Mouse (Mus musculus) urinary bladder, adult 18-20 months (tissue): Measurements from ENCODE around the gene Egflam.

Source experiments
- DNase-seq, 2 experiments: peaks; one replicate each; pipeline ENCODE4 v3.0.0; 2022; ENCODE audit warnings: low spot score in 2 of 2, mixed read lengths in 2 of 2

Gene Egflam

DNA sequence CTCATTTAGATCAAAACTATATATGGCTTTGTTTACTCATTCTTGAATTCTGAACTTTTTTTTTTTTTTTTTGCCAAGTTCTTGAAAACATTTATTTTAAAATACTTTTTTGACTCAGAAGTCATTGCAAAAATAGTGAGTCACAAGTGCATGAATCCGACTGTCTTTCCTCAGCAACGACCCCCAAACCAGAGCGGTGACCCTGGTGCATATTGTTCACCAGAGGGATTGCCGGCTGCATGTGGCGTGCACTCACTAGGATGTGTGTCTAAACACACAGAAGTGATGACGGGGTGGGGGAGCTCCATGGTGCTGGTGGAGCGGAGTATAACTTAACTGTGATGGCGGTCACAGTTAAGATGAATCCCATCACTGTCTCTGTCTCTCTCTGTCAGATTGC is 224.4 kb downstream of the Egflam start:
- DNase-seq, result no peak

GRCm38 (mm10) chr15:7173346-7173745 is 224.8 kb downstream of the Egflam start:
- no peak for DNase-seq

GRCm38 (mm10) chr15:7172875-7173274 is 225.3 kb downstream of the Egflam start:
- DNase-seq, result no peak

DNA sequence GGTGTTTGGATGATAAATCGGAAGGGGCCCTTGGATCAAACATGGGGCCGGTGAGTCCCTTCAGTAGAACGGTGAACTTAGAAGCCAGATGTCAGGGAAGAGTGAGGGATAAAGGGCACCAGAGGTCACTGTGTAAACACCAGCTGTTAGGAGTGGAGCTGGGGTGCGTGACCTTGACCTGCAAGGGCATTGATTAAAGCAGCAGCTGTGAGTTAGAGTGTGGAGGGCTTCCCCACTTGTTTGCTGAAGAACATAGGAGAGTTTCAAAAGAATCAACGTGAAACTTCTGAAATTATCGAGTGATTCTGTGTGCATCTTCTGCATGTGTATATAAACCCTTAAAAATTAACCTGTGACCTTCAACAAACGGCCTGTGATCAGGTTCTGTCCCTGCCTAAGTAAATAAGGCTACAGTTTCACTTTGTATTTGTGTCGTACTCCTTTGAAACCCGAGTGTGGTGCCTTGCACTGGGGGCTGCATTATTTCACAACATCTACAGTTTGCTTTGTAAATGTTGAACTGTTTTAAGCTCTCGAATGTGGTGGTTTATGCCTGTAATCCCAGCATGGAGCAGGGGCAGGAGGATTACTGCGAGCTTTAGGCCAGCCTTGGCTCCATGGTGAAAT is 230.2 kb downstream of the Egflam start:
- no peak for DNase-seq

- DNase-seq, result no peak
Observed at GRCm38 (mm10) chr15:7167238-7167905, 230.8 kb downstream of the Egflam start.

DNA sequence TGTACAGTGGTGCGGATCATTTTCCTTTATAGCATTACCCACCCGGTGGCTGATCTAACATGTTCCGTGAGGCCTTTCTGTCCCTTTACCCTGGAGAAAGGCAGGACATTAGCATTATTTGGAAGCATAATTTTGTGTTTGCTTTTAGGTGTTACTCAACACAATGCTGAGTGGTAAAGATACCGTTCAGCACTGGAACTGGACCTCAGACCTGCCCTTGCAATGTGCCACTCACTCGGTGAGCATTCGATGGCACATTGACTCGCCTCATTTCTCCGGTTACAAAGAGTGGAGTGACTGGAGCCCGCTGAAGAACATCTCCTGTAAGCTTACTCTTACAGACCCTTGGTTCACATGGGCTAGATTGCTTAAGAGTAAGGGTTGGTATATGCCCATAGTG is 231.5 kb downstream of the Egflam start:
- no peak for DNase-seq

DNA sequence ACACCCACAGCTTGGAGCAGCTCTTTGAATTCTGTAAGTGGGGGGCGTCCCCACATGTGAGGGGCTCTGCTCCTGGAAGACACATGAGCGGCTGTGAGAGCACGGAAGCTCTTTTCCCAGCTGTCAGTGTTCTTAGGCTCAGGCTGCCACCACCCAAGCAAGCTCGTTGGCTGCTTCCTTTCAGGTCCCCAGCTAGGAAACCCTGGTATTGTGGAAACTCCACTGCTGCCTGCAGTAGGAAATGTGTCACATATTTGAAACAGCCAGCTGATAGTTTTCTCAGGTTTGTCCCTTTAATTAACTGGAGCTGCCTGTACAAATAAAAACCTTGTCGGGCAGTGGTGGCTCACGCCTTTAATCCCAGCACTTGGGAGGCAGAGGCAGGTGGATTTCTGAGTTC is 234.3 kb downstream of the Egflam start:
- DNase-seq, result no peak

- DNase-seq, result no peak
Observed at GRCm38 (mm10) chr15:7160321-7160720, 237.9 kb downstream of the Egflam start.

DNA sequence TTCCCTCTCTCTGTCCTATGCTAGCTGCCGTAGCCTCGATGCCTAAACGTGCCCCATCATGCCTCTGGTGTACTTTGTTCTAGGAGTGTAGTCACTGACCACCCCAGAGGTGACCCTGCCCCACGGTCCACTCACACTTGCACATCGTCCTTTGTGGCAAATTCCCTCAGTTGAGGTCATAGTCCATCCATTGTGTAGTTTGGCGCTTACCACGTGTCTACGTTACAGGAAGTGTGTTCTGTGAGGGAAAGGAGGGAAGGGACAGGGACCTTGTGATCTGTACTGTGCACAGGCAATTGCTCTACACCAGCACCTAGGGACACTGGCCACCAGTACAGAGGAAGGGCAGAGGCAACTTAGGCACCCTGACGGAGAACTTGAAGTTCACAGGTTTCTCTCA is 238.3 kb downstream of the Egflam start:
- no peak for DNase-seq

GRCm38 (mm10) chr15:7157658-7158057 is 240.5 kb downstream of the Egflam start:
- DNase-seq, result no peak
